Mouse (Mus musculus) bone marrow, adult 2 months (tissue): Measurements from ENCODE around the gene Lyst. TPM values are rescaled to one million over a fixed set of nuclear protein-coding genes. Genes with fewer than 3 reads are reported as not detected.
"Not testable (repeated sequence)": the region's sequence is repeated elsewhere in the genome, so short reads cannot be mapped to it uniquely, and the experiment has no call there.

Experiments
- H3K27ac ChIP-seq: fragments of 200-500 bp; 2 replicates; pipeline ENCODE4 v1.5.1; 2012; ENCODE audit warnings: low read depth, mild to moderate bottlenecking, control low read depth, inconsistent platforms, low read length; ENCODE audit not compliant: control insufficient read depth, poor library complexity, insufficient read depth
- H3K4me1 ChIP-seq: fragments of 200-500 bp; 2 replicates; pipeline ENCODE4 v1.6.1; 2011; ENCODE audit warnings: low read length; ENCODE audit not compliant: control insufficient read depth, insufficient read depth
- H3K4me3 ChIP-seq: fragments of 200-500 bp; replicated peaks from 2 replicates; pipeline ENCODE3; 2011; ENCODE audit warnings: mild to moderate bottlenecking, low read depth, low read length, control low read depth; ENCODE audit not compliant: control insufficient read depth
- CTCF ChIP-seq: fragments of 200-500 bp; IDR thresholded peaks from 2 replicates; pipeline ENCODE4 v1.5.1; 2011; ENCODE audit warnings: low read length, control low read depth; ENCODE audit not compliant: control insufficient read depth, insufficient read depth
- POLR2A ChIP-seq: fragments of 200-500 bp; IDR thresholded peaks from 2 replicates; pipeline ENCODE4 v1.6.1; 2011; ENCODE audit warnings: low read depth, mild to moderate bottlenecking, control low read depth, low read length, borderline replicate concordance; ENCODE audit not compliant: control insufficient read depth
- WGBS: fragments of 180-500 bp; shearing (Covaris S2); methylation state at CpG from one replicate; pipeline ENCODE4 v1.1.7; 2018; 5-methylcytosine and 5-hydroxymethylcytosine counted together
- polyA plus RNA-seq: library from polyadenylated mRNA; stranded (reverse); fragments of >200 nt; gene quantifications from 2 replicates; pipeline ENCODE4 v1.2.4, GENCODE M21; 2011; ENCODE audit warnings: low replicate concordance; ENCODE audit not compliant: missing spikeins, insufficient read depth, insufficient read length

Gene Lyst
- polyA plus RNA-seq, 1 experiment: 27.6 TPM

- TF ChIP-seq POLR2A (no peak), CTCF (no peak)
- WGBS: 84% methylated on average over 4 of the region's 4 CpGs
These were observed 84.6 kb downstream of the Lyst start for GRCm38 (mm10) chr13:13674669-13675343.

GRCm38 (mm10) chr13:13677871-13678270, 87.7 kb downstream of the Lyst start:
- Histone ChIP-seq H3K4me3 (no peak overlapping the region), H3K27ac (no peak overlapping the region), H3K4me1 (no peaks in the 10 kb centered on the region)
- WGBS: 64% methylated on average over 8 of the region's 8 CpGs
- TF ChIP-seq CTCF (no peak), POLR2A (no peak)

More at GRCm38 (mm10) chr13:13674669-13675343, 84.6 kb downstream of the Lyst start:
- H3K4me1 ChIP-seq: no peaks in the 10 kb centered on the region
- H3K4me3 ChIP-seq: no peak overlapping the region
- no peak overlapping the region for H3K27ac ChIP-seq

- 70% methylated on average over 6 of the region's 6 CpGs for WGBS
- Histone ChIP-seq H3K4me1 (no peaks in the 10 kb centered on the region), H3K4me3 (no peak overlapping the region), H3K27ac (no peak overlapping the region)
- TF ChIP-seq CTCF: no peak
- no peak for TF ChIP-seq POLR2A
These were observed 91.4 kb downstream of the Lyst start for GRCm38 (mm10) chr13:13681642-13682041.

GRCm38 (mm10) chr13:13703476-13703875, 113.3 kb downstream of the Lyst start:
- Histone ChIP-seq H3K4me1 (no peaks in the 10 kb centered on the region), H3K27ac (no peak overlapping the region), H3K4me3 (no peak overlapping the region)
- 79% methylated on average over 5 of the region's 5 CpGs for WGBS
- TF ChIP-seq CTCF (no peak), POLR2A (no peak)

GRCm38 (mm10) chr13:13721435-13721834, 131.2 kb downstream of the Lyst start:
- H3K4me3 ChIP-seq, H3K4me1 ChIP-seq, H3K27ac ChIP-seq: not testable (repeated sequence)
- 93% methylated on average over 17 of the region's 17 CpGs for WGBS

GRCm38 (mm10) chr13:13723293-13723692, 133.1 kb downstream of the Lyst start:
- Histone ChIP-seq H3K4me1 (no peaks in the 10 kb centered on the region), H3K27ac (no peak overlapping the region), H3K4me3 (no peak overlapping the region)
- 66% methylated on average over 3 of the region's 3 CpGs for WGBS
- TF ChIP-seq POLR2A (no peak), CTCF (no peak)

GRCm38 (mm10) chr13:13723786-13724185, 133.6 kb downstream of the Lyst start:
- no peak overlapping the region for H3K27ac ChIP-seq
- TF ChIP-seq CTCF: no peak
- no peaks in the 10 kb centered on the region for H3K4me1 ChIP-seq
- H3K4me3 ChIP-seq: no peak overlapping the region

- Histone ChIP-seq H3K27ac (no peak overlapping the region), H3K4me1 (peaks cover 1% of the 10 kb centered on the region; the same call in 1 of the 2 replicates), H3K4me3 (no peak overlapping the region)
- whole genome bisulfite sequencing: 72% methylated on average over 4 of the region's 4 CpGs
- no peak for TF ChIP-seq CTCF
- TF ChIP-seq POLR2A: no peak
These were observed 149.0 kb downstream of the Lyst start for GRCm38 (mm10) chr13:13739232-13739631.

- no peaks in the 10 kb centered on the region for H3K4me1 ChIP-seq
- no peak overlapping the region for H3K4me3 ChIP-seq
- TF ChIP-seq CTCF (no peak), POLR2A (no peak)
- WGBS: 87% methylated on average over 3 of the region's 3 CpGs
- no peak overlapping the region for H3K27ac ChIP-seq
These were observed 155.7 kb downstream of the Lyst start for GRCm38 (mm10) chr13:13745911-13746310.
